In the genomic region with DNA sequence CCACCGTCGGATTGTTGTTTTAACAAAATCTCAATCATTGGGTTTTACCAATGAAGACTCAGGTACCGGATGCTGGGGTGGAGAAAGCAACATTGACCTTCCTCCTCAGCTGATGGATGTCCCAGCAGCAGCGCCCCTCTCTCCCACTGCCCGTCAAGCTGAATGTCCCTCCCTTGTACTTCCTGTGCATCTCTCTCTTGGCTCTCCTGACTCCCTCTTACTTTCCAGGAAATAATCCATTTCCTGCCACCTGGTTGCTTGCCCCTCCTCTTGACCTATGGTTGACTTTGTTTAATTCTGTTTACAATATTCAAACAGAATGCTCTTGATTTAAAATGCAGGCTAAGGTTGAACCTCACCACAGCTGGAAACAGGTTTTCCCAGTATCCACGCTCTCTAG, we compare ENCODE assay signal across 17 mouse cellular contexts. TPM values are rescaled to one million over a fixed set of nuclear protein-coding genes. Genes with fewer than 3 reads are reported as not detected.
"Had no signal": no experiment of that assay in that cellular context is flagged by ENCODE, and none has a peak within 500 bp of the region (broad histone marks: within the 10 kb centered on the region; RNA-seq: fewer than 3 reads in every experiment).

No protein-coding gene starts in this region.

- H3K9ac ChIP-seq: limb, embryonic 13.5 days; liver, embryonic 14.5 days; neural tube, embryonic 15.5 days had no signal

- H3K27me3 ChIP-seq: limb, embryonic 13.5 days; neural tube, embryonic 15.5 days had no signal

- H3K9me3 ChIP-seq: limb, embryonic 13.5 days; neural tube, embryonic 15.5 days had no signal

- H3K4me2 ChIP-seq: limb, embryonic 13.5 days; neural tube, embryonic 15.5 days had no signal

- DNase-seq: kidney, adult 9 months; kidney, postnatal 14 days; left cerebral cortex, postnatal 4 days; lung, adult 18-20 months; lung, postnatal 4 days; midbrain, embryonic 14.5 days; right cerebral cortex, adult 18-20 months; spleen, adult 18-20 months; thymus, adult 2 months; thymus, postnatal 25 days had no signal

- ATAC-seq: lung, postnatal 0 days had no signal

- H3K27ac ChIP-seq: limb, embryonic 13.5 days; liver, embryonic 14.5 days; neural tube, embryonic 15.5 days had no signal

- H3K4me3 ChIP-seq: limb, embryonic 13.5 days; myocyte; neural tube, embryonic 15.5 days had no signal

RNA-seq across cellular contexts. Expression of gene Bnipl, which starts 39.2 kb away (rescaled TPM):
- total RNA-seq: liver, adult 2 months; megakaryocyte-erythroid progenitor cell, adult 5-6 weeks had no signal
- polyA plus RNA-seq: midbrain, embryonic 14.5 days had no signal
